Mouse (Mus musculus): ENCODE results near the gene Map3k5.
A peak's percentile ranks its signal among the peaks of the same experiment; 100 is the strongest.
"Not testable (repeated sequence)": the region's sequence is repeated elsewhere in the genome, so short reads cannot be mapped to it uniquely, and the experiment has no call there.

Gene Map3k5

DNA sequence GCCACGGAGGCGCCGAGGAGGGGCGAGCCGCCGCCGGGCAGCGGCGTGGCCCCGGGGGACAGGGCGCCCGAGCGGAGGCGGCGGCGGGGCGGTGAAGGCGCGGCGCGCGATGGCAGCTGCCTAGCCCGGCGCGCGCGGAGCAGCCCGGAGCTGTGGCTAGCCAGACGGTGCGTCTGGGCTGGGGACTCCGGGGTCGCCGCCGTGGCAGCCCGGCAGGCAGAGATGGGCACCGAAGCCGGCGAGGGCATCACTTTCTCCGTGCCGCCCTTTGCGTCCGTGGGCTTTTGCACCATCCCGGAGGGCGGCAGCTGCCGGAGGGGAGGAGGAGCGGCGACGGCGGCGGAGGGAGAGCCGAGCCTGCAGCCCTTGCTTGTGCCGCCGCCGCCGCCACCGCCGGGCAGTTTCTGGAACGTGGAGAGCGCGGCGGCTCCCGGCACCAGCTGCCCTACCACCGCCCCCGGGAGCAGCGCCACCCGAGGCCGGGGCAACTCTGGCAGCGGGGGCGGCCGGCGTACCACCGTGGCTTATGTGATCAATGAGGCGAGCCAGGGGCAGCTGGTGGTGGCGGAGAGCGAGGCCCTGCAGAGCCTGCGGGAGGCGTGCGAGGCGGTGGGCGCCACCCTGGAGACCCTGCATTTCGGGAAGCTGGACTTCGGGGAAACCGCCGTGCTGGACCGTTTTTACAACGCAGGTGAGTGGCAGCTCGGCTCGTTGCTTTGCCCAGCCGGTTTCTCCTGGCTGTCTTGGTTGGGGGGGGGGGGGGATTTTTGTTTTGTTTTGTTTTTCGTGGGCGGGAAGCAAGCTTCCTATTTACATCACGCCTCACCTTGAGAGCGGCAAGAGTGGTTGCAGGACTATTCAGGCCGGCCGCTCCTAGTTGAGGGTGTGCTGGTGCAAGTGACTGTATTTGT is at the start of gene Map3k5:
TSS of gene Map3k5 (plus strand) at position 89 of the 911 bp plus-strand sequence.
- no peak for DNase-seq (ENCODE audit: low read depth, low spot score)

DNA sequence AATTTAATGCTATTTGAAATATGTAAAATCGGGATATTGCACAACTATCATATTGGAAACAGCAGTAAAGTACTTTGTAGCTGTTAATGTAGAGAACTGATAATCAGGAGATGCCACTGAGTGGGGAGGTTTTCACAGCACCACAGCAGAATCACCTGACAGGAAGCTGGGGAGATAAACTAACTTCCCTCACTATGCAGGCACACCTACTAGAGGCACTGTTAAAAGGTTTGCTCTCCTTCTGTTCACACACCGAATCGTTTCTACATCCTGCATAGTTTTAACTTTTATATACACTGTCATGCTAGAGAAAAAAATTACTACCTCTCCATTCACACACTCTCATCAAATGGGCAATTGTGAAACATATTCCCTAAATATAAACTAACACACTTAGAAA is 48.0 kb upstream of the Map3k5 start:
- no peak for DNase-seq (ENCODE audit: low read depth, low spot score)

- no peak for DNase-seq (ENCODE audit: low read depth, low spot score)
Measured at GRCm38 (mm10) chr10:19889908-19890307, 44.4 kb upstream of the Map3k5 start.

GRCm38 (mm10) chr10:19891686-19892085 is 42.6 kb upstream of the Map3k5 start:
- no peak for DNase-seq (ENCODE audit: low read depth, low spot score)

GRCm38 (mm10) chr10:19893146-19893545 is 41.1 kb upstream of the Map3k5 start:
- no peak for DNase-seq (ENCODE audit: low read depth, low spot score)

GRCm38 (mm10) chr10:19893976-19894375 is 40.3 kb upstream of the Map3k5 start:
- no peak for DNase-seq (ENCODE audit: low read depth, low spot score)

GRCm38 (mm10) chr10:19900191-19900590 is 34.1 kb upstream of the Map3k5 start:
- DNase-seq (ENCODE audit: low read depth, low spot score), result no peak

DNA sequence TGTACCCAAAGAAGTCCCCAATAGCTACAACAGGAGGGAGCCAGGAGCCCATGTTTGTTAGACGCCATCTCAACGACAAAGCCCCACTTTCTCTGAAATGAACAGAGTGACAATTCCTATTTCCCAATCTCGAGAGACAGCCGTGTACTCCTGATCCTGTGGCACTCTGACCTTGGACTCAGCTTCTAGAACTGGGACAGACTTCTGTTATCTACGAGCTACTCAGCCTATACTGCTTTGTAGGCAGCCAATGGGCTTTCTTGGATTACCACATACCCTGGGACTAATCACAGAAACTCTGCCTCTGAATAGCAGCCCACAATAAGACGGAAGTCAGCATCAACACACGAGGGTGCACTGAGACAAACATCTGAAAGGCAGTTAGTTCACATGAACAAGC is 32.3 kb upstream of the Map3k5 start:
- no peak for DNase-seq (ENCODE audit: low read depth, low spot score)

DNA sequence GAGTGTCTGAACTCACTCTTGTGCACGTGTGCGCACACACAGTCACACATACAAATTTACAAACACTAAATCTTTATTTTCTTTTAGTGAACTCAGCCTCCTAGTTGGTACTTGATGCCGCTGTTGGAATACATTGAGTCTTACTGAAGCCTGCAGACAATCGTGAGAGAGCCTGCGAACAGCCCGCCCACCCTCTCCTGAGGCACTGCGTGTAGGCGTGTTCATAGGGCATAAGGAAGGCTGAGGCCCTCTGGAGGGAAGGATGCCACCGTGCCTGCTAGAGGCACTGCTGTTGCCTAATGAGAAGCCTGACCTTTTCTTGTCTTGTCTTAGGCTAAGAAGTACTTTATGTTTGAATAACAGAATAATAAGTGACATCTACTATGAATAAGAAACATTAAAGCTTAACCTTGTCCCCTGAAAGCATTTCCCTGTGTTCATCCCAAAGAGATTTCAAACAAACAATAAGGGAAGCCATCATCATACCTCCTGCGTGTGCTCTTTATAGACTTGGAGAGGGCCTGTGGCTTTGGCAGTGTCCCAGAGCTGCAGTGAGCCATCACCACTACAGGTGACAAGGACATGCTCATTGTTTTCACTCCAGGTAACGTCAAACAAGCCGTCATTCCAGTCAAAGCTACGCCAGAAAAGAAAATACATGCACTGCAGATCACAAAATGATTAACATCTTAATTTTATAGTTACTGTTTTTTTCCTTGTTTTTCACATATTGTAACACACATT is 30.0 kb upstream of the Map3k5 start:
- DNase-seq (ENCODE audit: low read depth, low spot score), result no peak

DNA sequence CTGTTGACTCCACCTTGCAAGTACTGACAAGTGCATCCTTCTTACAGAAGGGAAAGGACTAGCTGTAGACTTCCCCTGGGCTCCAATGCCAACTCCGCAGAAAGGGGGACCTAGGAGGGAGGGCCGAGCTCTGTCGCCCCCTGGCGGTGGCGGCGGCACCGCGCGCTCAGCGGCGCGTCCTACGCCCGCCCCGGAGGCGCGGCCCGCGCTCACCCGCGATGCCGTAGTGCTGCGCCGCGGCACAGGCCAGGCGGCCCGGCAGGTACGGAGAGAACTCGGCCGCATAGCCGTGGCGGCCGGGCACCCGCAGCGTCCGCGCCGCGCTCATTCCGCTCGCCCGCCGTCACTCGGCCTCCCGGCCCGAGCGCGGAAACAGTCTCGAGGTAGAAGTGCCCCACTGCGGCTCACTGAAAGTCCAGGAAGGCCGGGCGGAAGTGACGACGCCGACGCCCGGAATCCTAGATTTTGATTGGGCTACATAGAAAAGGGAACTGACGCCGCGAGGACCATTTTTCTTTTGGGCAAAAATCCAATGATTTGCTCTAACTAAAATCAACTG is 26.9 kb upstream of the Map3k5 start, which contains the start of gene Pex7:
TSS of gene Pex7 (minus strand) at position 444 of the 559 bp plus-strand sequence.
- DNase-seq (ENCODE audit: low read depth, low spot score), result peak; percentile 79

DNA sequence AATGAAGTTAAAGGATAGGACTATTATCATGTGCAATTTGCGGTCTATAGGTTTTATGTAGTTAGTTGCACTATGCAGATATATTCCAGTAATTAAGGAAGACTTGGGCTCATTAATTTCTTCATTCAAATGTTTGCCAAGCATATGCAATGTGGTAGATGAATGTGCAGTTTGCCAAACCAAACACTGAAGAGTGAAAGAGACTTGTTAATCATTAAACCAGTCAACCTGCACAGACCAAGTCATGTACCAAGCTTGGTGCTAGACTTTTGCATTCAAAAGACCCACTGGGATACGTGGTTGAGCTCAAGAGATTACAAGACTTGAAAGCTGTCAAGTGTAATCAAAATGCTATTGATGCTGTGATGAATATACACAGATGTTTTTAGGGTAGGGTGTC is 26.2 kb upstream of the Map3k5 start:
- no peak for DNase-seq (ENCODE audit: low read depth, low spot score)

GRCm38 (mm10) chr10:19910516-19910915 is 23.8 kb upstream of the Map3k5 start:
- DNase-seq (ENCODE audit: low read depth, low spot score), result no peak

DNA sequence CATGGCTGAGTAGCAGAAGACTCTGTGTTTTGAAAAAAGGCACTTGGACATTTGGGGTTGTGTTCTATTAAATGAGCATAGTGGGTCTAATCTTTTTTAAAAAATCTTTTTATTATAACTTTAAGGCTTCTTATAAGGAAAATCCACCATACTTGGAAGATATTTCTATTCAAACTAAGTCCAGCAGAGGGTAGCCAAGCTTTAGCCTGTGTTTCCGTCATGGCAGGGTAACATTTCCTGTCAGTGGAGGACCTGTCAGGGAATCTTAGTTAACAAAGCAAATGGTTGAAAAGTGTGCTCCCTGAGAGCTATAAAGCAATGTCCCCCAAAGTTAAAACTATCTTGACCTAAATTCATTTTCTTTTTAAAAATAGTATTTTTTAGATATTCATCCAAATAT is 22.7 kb upstream of the Map3k5 start:
- no peak for DNase-seq (ENCODE audit: low read depth, low spot score)

DNA sequence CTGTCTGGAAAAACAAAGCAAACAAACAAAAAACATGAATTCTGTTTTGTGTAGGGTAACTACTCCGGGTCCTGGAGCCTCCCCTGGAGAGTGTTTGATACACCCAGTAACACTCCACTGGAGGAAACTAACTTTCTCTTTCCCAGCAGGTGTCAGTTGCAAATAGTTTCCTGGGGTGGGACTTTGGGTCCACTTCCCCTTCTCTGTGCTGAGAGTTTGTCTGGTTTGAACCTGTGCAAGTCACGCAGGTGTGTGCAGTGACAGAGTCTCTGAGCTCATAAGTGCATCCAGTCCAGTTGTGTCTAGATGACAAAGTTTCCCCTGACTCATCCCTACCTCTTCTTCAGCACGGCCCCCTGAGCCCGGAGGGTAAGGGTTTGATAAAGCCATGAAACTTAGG is 20.5 kb upstream of the Map3k5 start:
- DNase-seq (ENCODE audit: low read depth, low spot score), result no peak

GRCm38 (mm10) chr10:19915301-19915700 is 19.0 kb upstream of the Map3k5 start:
- DNase-seq (ENCODE audit: low read depth, low spot score), result no peak

GRCm38 (mm10) chr10:19922410-19922809 is 11.9 kb upstream of the Map3k5 start:
- DNase-seq (ENCODE audit: low read depth, low spot score), result no peak

GRCm38 (mm10) chr10:19924256-19924655 is 10.0 kb upstream of the Map3k5 start:
- DNase-seq (ENCODE audit: low read depth, low spot score), result no peak

GRCm38 (mm10) chr10:19926391-19926897 is 7.8 kb upstream of the Map3k5 start:
- not testable (repeated sequence) for DNase-seq (ENCODE audit: low read depth, low spot score)

DNA sequence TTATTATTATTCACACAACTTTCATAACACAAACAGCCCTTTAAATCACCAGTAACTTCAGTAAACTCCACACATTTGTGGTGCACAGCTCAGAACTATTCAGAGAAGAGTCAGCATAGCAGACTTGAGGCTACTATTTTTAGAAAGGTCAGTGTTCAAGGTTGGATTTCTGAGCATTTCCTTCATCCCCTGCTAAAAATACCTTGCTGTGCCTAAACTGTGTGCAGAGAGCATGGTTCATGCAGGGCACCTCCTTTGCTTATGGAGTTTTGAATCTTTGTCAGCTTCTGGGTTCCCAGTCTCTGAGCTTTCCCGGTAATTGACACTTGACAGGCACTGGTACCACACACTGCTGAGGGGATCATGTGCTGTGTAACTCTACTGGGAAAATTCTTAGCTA is 6.1 kb upstream of the Map3k5 start:
- DNase-seq (ENCODE audit: low read depth, low spot score), result no peak

- no peak for DNase-seq (ENCODE audit: low read depth, low spot score)
Measured at GRCm38 (mm10) chr10:19932986-19933385, 1.3 kb upstream of the Map3k5 start.

DNA sequence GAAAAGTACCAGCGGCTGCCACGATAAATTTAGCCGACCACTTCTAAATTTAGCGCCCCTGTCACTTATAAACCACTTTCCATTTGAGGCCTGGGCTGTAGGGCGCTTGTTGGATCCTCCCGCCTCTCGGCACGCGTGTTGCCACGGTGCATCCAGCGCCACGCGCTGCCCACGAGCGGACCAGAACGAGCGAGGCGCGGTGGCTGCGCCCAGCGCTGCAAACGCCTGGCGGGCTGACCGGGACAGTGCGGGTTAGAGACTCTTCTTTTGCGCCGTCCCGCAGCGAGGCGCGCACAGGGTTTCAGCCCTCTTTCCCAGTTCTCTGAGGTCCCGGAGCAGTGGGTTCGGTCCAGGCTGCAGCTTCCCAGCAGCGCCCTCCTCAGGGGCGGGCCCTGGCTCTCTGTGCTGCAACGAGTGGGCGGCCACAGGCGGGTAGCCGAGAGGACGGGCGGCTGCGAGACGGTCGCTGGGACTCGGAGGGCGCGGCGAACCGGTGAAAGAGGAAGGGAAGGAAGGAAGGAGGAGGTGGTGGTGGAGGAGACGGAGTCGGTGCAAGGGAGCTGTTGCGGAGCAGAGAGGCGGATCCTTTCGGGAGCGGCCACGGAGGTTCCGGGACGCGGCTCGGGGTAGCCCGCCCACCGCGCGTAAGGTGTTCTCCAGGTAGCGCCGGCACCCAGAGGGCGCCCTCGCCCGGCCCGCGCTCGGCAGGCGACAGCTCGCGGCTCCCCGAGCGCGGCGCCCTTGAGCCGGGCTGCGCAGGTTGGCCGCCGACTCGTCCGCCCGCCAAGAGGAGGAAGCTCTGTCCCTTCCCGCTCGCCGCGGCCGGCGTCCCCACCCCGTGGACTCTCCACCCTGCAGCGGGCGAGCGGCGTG is 525 bp upstream of the Map3k5 start:
- no peak for DNase-seq (ENCODE audit: low read depth, low spot score)

Measured in WW6 (cell line).